Mouse (Mus musculus) liver, embryonic 11.5 days (tissue): Measurements from ENCODE around the gene Bcdin3d. TPM values are rescaled to one million over a fixed set of nuclear protein-coding genes. Genes with fewer than 3 reads are reported as not detected.

ENCODE experiments used
- ATAC-seq: fragments of 200-750 bp; cut with Nextera tagmentation; replicated peaks from 2 replicates; pipeline ENCODE4 v1.8.0; 2017; ENCODE audit warnings: moderate number of reproducible peaks, mild to moderate bottlenecking, moderate TSS enrichment, moderate library complexity; ENCODE audit not compliant: low FRiP score
- DNase-seq: peaks from one replicate; pipeline ENCODE4 v3.0.0-alpha.2; 2017; ENCODE audit warnings: low spot score
- H3K27ac ChIP-seq: fragments of 300-500 bp; sonication (generic); 2 replicates; pipeline ENCODE4 v1.5.1; 2014; ENCODE audit warnings: mild to moderate bottlenecking, low read depth, low read length, control low read depth
- H3K27me3 ChIP-seq: fragments of 300-500 bp; sonication (generic); replicated peaks from 2 replicates; pipeline ENCODE4 v1.6.1; 2014; ENCODE audit warnings: low read length, mixed read lengths; ENCODE audit not compliant: control insufficient read depth, insufficient read depth
- H3K36me3 ChIP-seq: fragments of 300-500 bp; sonication (generic); 2 replicates; pipeline ENCODE4 v1.6.1; 2014; ENCODE audit warnings: mild to moderate bottlenecking, low read length, moderate library complexity, mixed read lengths; ENCODE audit not compliant: control insufficient read depth, insufficient read depth
- H3K4me1 ChIP-seq: fragments of 300-500 bp; sonication (generic); replicated peaks from 2 replicates; pipeline ENCODE4 v1.6.1; 2014; ENCODE audit warnings: low read length, mixed read lengths; ENCODE audit not compliant: control insufficient read depth, insufficient read depth
- H3K4me2 ChIP-seq: fragments of 300-500 bp; sonication (generic); 2 replicates; pipeline ENCODE4 v1.6.1; 2014; ENCODE audit warnings: mild to moderate bottlenecking, control low read depth, moderate library complexity
- H3K4me3 ChIP-seq: fragments of 300-500 bp; sonication (generic); 2 replicates; pipeline ENCODE4 v1.5.1; 2014; ENCODE audit warnings: low read depth, low read length, control low read depth
- H3K9ac ChIP-seq: fragments of 300-500 bp; sonication (generic); 2 replicates; pipeline ENCODE4 v1.6.1; 2014; ENCODE audit warnings: low read depth, low read length, control low read depth
- H3K9me3 ChIP-seq: fragments of 300-500 bp; sonication (generic); 2 replicates; pipeline ENCODE4 v1.6.1; 2016; ENCODE audit warnings: low read length, inconsistent platforms, mixed read lengths; ENCODE audit not compliant: control insufficient read depth
- WGBS: fragments of 180-500 bp; shearing (Covaris S2); extraction: QIAGEN DNeasy Blood & Tissue Kit; methylation state at CpG from one replicate; pipeline ENCODE4 v1.1.7; 2014; 5-methylcytosine and 5-hydroxymethylcytosine counted together
- polyA plus RNA-seq: library from polyadenylated mRNA; unstranded; fragments of >200 nt; fragmentation: Nextera tagmentation; extraction: Ambion mirVana; gene quantifications from 2 replicates; pipeline ENCODE4 v1.2.1, GENCODE M21; 2014

Gene Bcdin3d
- 10.5 and 12.1 TPM in 2 replicates for polyA plus RNA-seq

GRCm38 (mm10) chr15:99474576-99474926 is at the start of gene Bcdin3d:
Bcdin3d (minus strand) TSS chr15:99474730.
- H3K36me3 ChIP-seq = peaks cover 5% of the 10 kb centered on the region
- peak; percentile 83 for ATAC-seq

GRCm38 (mm10) chr15:99520306-99520705 is 45.8 kb upstream of the Bcdin3d start:
- H3K27me3 ChIP-seq = peaks cover 10% of the 10 kb centered on the region
- no peaks in the 10 kb centered on the region for H3K9me3 ChIP-seq
- no peaks in the 10 kb centered on the region for H3K4me1 ChIP-seq
- WGBS = 55% methylated on average over 7 of the region's 7 CpGs
- H3K27ac ChIP-seq = no peak overlapping the region
- no peak overlapping the region for H3K4me3 ChIP-seq
- H3K4me2 ChIP-seq = no peak overlapping the region
- no peak overlapping the region for H3K9ac ChIP-seq
- DNase-seq = no peak
- no peak for ATAC-seq
- H3K36me3 ChIP-seq = no peaks in the 10 kb centered on the region

More at GRCm38 (mm10) chr15:99474576-99474926, at the start of gene Bcdin3d:
- under 1% methylated on average over 26 of the region's 26 CpGs for WGBS
- Histone ChIP-seq H3K4me2 (peak within 1 kb of the TSS; percentile 72), H3K27ac (peak within 1 kb of the TSS; percentile 84), H3K9me3 (no peaks in the 10 kb centered on the region), H3K4me1 (peaks cover 12% of the 10 kb centered on the region), H3K4me3 (peak within 1 kb of the TSS; percentile 80), H3K27me3 (no peaks in the 10 kb centered on the region), H3K9ac (peak within 1 kb of the TSS; percentile 82)
- peak; percentile 90 for DNase-seq

- H3K27ac ChIP-seq = no peak overlapping the region
- H3K4me2 ChIP-seq = no peak overlapping the region
- DNase-seq (no peak), ATAC-seq (no peak)
- no peaks in the 10 kb centered on the region for H3K36me3 ChIP-seq
- H3K4me1 ChIP-seq = peaks cover 3% of the 10 kb centered on the region; the same call in 1 of the 2 replicates
- H3K9ac ChIP-seq = no peak overlapping the region
- no peaks in the 10 kb centered on the region for H3K9me3 ChIP-seq
- H3K27me3 ChIP-seq = peaks cover 10% of the 10 kb centered on the region
- WGBS = 88% methylated on average over 9 of the region's 9 CpGs
- no peak overlapping the region for H3K4me3 ChIP-seq
Observed at GRCm38 (mm10) chr15:99519626-99520025, 45.1 kb upstream of the Bcdin3d start.

GRCm38 (mm10) chr15:99517715-99518114 is 43.2 kb upstream of the Bcdin3d start:
- Histone ChIP-seq H3K9ac (no peak overlapping the region), H3K4me3 (no peak overlapping the region), H3K27ac (no peak overlapping the region), H3K4me2 (no peak overlapping the region), H3K9me3 (no peaks in the 10 kb centered on the region), H3K36me3 (no peaks in the 10 kb centered on the region), H3K4me1 (peaks cover 3% of the 10 kb centered on the region; the same call in 1 of the 2 replicates), H3K27me3 (peaks cover 8% of the 10 kb centered on the region)
- ATAC-seq = no peak
- 68% methylated on average over 7 of the region's 7 CpGs for WGBS
- no peak for DNase-seq

- H3K27me3 ChIP-seq = peaks cover 8% of the 10 kb centered on the region
- no peak overlapping the region for H3K9ac ChIP-seq
- no peak overlapping the region for H3K4me3 ChIP-seq
- no peaks in the 10 kb centered on the region for H3K36me3 ChIP-seq
- H3K27ac ChIP-seq = no peak overlapping the region
- no peak overlapping the region for H3K4me2 ChIP-seq
- ATAC-seq (no peak), DNase-seq (no peak)
- 47% methylated on average over 8 of the region's 8 CpGs for WGBS
- H3K4me1 ChIP-seq = peaks cover 3% of the 10 kb centered on the region; the same call in 1 of the 2 replicates
- H3K9me3 ChIP-seq = no peaks in the 10 kb centered on the region
Observed at GRCm38 (mm10) chr15:99516715-99517114, 42.2 kb upstream of the Bcdin3d start.

- DNase-seq (no peak), ATAC-seq (no peak)
- 79% methylated on average over 15 of the region's 15 CpGs for WGBS
- Histone ChIP-seq H3K27ac (no peak overlapping the region), H3K36me3 (no peaks in the 10 kb centered on the region), H3K4me2 (no peak overlapping the region), H3K27me3 (peaks cover 4% of the 10 kb centered on the region), H3K4me3 (no peak overlapping the region), H3K9me3 (no peaks in the 10 kb centered on the region), H3K9ac (no peak overlapping the region), H3K4me1 (peaks cover 3% of the 10 kb centered on the region; the same call in 1 of the 2 replicates)
Observed at GRCm38 (mm10) chr15:99511797-99512525, 37.4 kb upstream of the Bcdin3d start.

GRCm38 (mm10) chr15:99510621-99511020 is 36.1 kb upstream of the Bcdin3d start:
- no peak overlapping the region for H3K4me2 ChIP-seq
- H3K9ac ChIP-seq = no peak overlapping the region
- ATAC-seq = no peak
- 73% methylated on average over 3 of the region's 3 CpGs for WGBS
- no peak overlapping the region for H3K27ac ChIP-seq
- no peaks in the 10 kb centered on the region for H3K9me3 ChIP-seq
- DNase-seq = no peak
- no peaks in the 10 kb centered on the region for H3K36me3 ChIP-seq
- peaks cover 7% of the 10 kb centered on the region; the same call in 1 of the 2 replicates for H3K4me1 ChIP-seq
- no peaks in the 10 kb centered on the region; the same call in 1 of the 2 replicates for H3K27me3 ChIP-seq
- no peak overlapping the region for H3K4me3 ChIP-seq

GRCm38 (mm10) chr15:99509840-99510239 is 35.3 kb upstream of the Bcdin3d start:
- no peak for ATAC-seq
- H3K9ac ChIP-seq = no peak overlapping the region
- H3K4me3 ChIP-seq = no peak overlapping the region
- no peaks in the 10 kb centered on the region; the same call in 1 of the 2 replicates for H3K27me3 ChIP-seq
- peaks cover 6% of the 10 kb centered on the region for H3K4me1 ChIP-seq
- no peak overlapping the region for H3K27ac ChIP-seq
- DNase-seq = no peak
- WGBS = 58% methylated on average over 7 of the region's 7 CpGs
- H3K36me3 ChIP-seq = no peaks in the 10 kb centered on the region
- H3K9me3 ChIP-seq = no peaks in the 10 kb centered on the region
- no peak overlapping the region for H3K4me2 ChIP-seq
